Mouse (Mus musculus): ENCODE measurements around the gene Casp2. TPM values are rescaled to one million over a fixed set of nuclear protein-coding genes. Genes with fewer than 3 reads are reported as not detected.

Casp2 gene
- polyA plus RNA-seq, 1 experiment = 37.5 TPM

DNA sequence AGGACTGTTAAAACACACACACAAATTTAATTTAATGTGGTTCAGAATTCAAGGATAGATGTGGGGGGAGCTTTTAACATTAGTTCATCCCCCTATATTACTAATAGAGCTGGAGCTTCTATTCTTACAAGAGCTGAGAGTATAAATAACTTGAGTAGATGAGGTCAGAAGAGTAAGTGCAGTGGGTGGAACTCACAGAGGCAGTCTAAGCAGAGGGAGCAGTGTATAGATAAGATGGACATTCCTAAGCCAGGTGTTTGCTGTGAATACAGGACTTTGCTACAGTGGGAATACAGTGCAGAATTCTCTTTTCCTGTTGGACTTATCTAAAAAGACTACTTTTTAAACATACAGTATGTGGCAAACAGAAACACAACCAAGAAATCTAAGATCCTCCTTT lies 6.0 kb downstream of the Casp2 start:
- Histone ChIP-seq H3K27ac (ENCODE audit: insufficient read depth, low read depth, low read length) (no peak overlapping the region), H3K4me3 (ENCODE audit: insufficient read depth, low read length) (no peak overlapping the region), H3K4me1 (ENCODE audit: control insufficient read depth, insufficient read depth, low read length) (peaks cover 11% of the 10 kb centered on the region)
- TF ChIP-seq POLR2A (IDR thresholded peaks at IDR 0.05; ENCODE audit: borderline replicate concordance, low read depth, low read length) = no peak
- TF ChIP-seq CTCF (IDR thresholded peaks at IDR 0.05; ENCODE audit: low read depth, low read length) = no peak

DNA sequence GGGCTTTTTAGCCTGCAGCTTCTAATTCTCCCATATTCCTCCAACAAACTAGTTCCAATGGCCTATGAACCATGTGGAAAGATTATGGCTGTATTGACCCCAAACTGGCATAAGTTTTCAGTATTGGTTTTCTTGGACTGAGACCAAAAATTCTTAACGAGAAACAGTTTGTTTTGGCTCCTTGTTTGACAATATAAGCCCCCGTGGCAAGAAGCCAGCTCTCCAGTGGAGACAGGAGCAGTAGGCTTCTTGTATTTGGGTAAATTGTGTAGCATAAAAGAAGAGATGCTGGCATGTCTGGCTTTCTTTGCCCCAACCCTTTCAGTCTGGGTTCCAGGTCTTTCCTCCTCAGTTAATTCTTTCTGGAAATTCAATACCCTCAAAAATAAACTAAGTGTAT lies 11.4 kb downstream of the Casp2 start:
- Histone ChIP-seq H3K4me1 (ENCODE audit: control insufficient read depth, insufficient read depth, low read length) (no peaks in the 10 kb centered on the region), H3K27ac (ENCODE audit: insufficient read depth, low read depth, low read length) (no peak overlapping the region), H3K4me3 (ENCODE audit: insufficient read depth, low read length) (no peak overlapping the region)
- TF ChIP-seq CTCF (IDR thresholded peaks at IDR 0.05; ENCODE audit: low read depth, low read length) (no peak), POLR2A (IDR thresholded peaks at IDR 0.05; ENCODE audit: borderline replicate concordance, low read depth, low read length) (no peak)

DNA sequence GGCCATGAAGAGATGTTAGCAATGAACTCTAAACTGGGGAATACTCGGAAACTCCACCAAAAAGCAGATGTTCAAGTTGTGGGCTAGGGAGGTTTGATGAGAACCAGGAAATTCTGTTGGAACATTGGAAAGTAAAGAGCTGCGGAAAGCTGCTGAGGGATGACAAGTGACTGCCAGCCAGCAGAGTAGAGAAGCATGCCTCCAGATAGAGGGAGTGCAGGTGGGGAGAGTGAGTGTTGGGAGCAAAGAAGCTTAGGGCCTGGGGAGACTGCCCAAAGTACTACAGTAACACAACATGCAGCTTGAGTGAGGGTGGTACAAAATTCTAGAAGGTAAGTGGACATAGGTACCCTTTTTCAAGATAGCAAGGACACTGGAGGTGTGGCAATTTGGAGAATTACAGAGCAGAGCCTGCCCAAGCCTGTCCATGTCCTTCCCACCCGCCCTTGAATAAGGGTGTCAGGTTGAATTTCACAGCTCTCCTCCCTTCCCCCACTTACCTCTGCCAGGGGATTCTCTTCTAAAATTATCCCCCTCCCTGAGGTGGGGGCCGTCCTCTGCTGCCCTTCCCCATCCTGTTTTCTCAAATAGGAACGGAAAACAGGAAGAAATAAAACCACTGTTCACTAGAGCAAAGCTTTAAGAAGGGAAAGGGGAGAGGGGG lies 18.2 kb downstream of the Casp2 start:
- no peak overlapping the region for H3K4me3 ChIP-seq (ENCODE audit: insufficient read depth, low read length)
- TF ChIP-seq CTCF (IDR thresholded peaks at IDR 0.05; ENCODE audit: low read depth, low read length) = no peak
- no peak for TF ChIP-seq POLR2A (IDR thresholded peaks at IDR 0.05; ENCODE audit: borderline replicate concordance, low read depth, low read length)
- no peak overlapping the region for H3K27ac ChIP-seq (ENCODE audit: insufficient read depth, low read depth, low read length)
- peaks cover 8% of the 10 kb centered on the region for H3K4me1 ChIP-seq (ENCODE audit: control insufficient read depth, insufficient read depth, low read length)

DNA sequence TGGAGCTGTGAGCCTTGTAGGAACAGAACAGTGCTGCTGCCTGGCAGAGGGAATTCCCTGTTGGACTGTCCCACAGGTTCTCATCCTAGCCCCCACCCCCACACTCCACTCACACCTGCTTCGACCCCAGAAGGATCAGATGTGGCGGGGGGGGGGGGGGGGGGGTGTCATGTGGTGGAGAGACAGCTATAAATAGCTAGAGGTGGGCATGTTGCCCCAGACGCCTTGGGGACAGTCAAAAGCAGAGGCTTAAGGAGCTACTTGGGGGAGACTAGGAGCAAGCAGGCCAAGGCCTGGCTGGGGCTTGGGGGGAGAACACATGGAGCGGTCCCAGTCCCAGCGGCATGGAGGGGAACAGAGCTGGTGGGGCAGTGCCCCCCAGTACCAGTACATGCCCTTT lies 21.7 kb downstream of the Casp2 start, which contains the start of gene Clcn1:
Gene Clcn1 (plus strand): TSS at position 238 of the 400 bp plus-strand sequence.
- H3K4me3 ChIP-seq (ENCODE audit: insufficient read depth, low read length) = no peak within 1 kb of the TSS
- TF ChIP-seq CTCF (IDR thresholded peaks at IDR 0.05; ENCODE audit: low read depth, low read length) (no peak), POLR2A (IDR thresholded peaks at IDR 0.05; ENCODE audit: borderline replicate concordance, low read depth, low read length) (no peak)
- H3K4me1 ChIP-seq (ENCODE audit: control insufficient read depth, insufficient read depth, low read length) = peaks cover 8% of the 10 kb centered on the region
- H3K27ac ChIP-seq (ENCODE audit: insufficient read depth, low read depth, low read length) = no peak within 1 kb of the TSS

DNA sequence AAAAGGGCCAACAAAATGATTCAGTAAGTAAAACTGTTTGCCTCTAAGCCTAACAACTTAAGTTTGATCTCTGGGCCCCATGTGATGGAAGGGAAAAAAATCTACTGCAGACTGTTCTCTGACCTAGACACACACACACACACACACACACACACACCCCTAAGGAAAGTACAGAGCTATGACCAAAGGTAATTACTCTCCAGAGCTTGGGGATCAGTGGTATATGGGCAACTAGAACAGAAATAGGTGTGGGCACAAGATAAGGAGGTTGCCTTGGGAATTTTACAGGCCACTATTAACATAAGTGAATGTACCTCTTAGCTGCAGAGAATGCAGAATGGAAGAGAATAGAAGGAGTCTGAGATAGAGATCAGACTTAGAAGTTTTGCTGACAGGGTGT lies 22.8 kb downstream of the Casp2 start:
- peaks cover 8% of the 10 kb centered on the region for H3K4me1 ChIP-seq (ENCODE audit: control insufficient read depth, insufficient read depth, low read length)
- TF ChIP-seq CTCF (IDR thresholded peaks at IDR 0.05; ENCODE audit: low read depth, low read length) (no peak), POLR2A (IDR thresholded peaks at IDR 0.05; ENCODE audit: borderline replicate concordance, low read depth, low read length) (no peak)
- H3K27ac ChIP-seq (ENCODE audit: insufficient read depth, low read depth, low read length) = no peak overlapping the region
- H3K4me3 ChIP-seq (ENCODE audit: insufficient read depth, low read length) = no peak overlapping the region

DNA sequence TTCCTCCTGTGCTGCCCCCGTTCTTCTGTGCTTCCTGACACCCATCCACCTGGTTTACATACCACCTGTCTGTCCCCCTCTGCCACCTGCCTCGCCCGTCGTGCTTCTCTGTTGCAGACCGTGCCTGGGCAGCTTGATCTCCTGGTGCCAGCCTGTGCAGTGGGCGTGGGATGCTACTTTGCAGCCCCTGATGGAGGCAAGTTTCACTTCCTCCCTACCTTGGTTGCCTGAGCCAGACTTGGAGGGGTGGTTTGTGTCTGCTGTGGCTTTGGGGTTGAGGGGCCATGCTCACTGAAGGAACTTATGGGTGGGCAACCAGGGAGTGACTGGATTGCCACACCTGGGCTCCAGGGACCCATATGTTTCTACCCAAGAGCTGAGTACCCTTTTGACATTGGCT lies 28.5 kb downstream of the Casp2 start:
- Histone ChIP-seq H3K4me1 (ENCODE audit: control insufficient read depth, insufficient read depth, low read length) (peaks cover 23% of the 10 kb centered on the region), H3K27ac (ENCODE audit: insufficient read depth, low read depth, low read length) (no peak overlapping the region), H3K4me3 (ENCODE audit: insufficient read depth, low read length) (no peak overlapping the region)
- no peak for TF ChIP-seq POLR2A (IDR thresholded peaks at IDR 0.05; ENCODE audit: borderline replicate concordance, low read depth, low read length)
- TF ChIP-seq CTCF (IDR thresholded peaks at IDR 0.05; ENCODE audit: low read depth, low read length) = no peak

DNA sequence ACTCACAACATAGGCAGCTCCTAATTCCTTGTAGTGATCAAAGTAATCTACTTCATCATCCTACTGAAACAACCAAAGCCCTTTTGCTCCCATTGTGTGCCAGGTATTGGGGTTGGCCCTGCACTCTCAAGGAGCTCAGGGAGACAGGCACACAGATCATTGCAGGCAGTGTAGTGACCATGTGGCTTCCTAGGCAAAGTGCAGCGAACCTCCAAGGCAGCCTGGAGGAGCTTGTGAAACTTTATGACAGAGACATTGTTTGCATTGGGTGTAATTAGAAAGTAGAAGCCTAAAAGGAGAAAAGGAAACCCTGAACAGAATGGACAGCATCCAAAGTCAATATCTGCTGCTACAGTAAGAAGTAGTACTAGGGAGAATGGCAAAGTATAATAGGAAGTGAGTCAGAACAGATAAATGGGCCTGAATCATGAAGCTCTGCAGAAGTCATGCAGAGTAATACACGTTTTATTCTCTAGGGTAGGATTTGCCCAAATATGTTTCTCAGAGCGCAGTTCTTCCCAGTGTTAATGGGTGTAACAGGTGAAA lies 30.8 kb downstream of the Casp2 start:
- H3K27ac ChIP-seq (ENCODE audit: insufficient read depth, low read depth, low read length) = peak overlapping the region; percentile 6; the same call in 1 of the 2 replicates
- TF ChIP-seq CTCF (IDR thresholded peaks at IDR 0.05; ENCODE audit: low read depth, low read length) (no peak), POLR2A (IDR thresholded peaks at IDR 0.05; ENCODE audit: borderline replicate concordance, low read depth, low read length) (no peak)

DNA sequence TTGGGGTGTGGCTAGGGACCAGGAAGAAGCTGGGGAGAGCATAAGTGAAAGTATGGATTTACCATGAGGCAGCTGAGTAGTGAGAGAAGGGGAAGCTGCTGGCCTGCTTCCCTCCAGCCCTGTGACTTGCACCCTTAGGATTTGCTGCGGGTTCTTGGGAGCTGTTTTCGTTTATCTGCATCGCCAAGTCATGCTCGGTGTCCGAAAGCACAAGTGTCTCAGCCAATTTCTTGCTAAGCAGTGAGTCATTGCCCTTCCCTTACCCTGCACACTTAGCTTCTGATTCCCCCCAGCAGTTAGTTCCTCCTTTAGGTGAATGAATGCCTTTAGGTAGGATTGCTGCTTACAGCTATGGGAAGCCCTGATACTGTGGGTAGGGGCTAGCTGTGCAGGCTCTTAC lies 34.6 kb downstream of the Casp2 start:
- peaks cover 36% of the 10 kb centered on the region for H3K4me1 ChIP-seq (ENCODE audit: control insufficient read depth, insufficient read depth, low read length)
- TF ChIP-seq POLR2A (IDR thresholded peaks at IDR 0.05; ENCODE audit: borderline replicate concordance, low read depth, low read length) (no peak), CTCF (IDR thresholded peaks at IDR 0.05; ENCODE audit: low read depth, low read length) (no peak)
- H3K27ac ChIP-seq (ENCODE audit: insufficient read depth, low read depth, low read length) = peak overlapping the region; percentile 72
- peak overlapping the region; percentile 45 for H3K4me3 ChIP-seq (ENCODE audit: insufficient read depth, low read length)

More for the DNA sequence above, 30.8 kb downstream of the Casp2 start:
- Histone ChIP-seq H3K4me1 (ENCODE audit: control insufficient read depth, insufficient read depth, low read length) (peaks cover 37% of the 10 kb centered on the region), H3K4me3 (ENCODE audit: insufficient read depth, low read length) (no peak overlapping the region)

DNA sequence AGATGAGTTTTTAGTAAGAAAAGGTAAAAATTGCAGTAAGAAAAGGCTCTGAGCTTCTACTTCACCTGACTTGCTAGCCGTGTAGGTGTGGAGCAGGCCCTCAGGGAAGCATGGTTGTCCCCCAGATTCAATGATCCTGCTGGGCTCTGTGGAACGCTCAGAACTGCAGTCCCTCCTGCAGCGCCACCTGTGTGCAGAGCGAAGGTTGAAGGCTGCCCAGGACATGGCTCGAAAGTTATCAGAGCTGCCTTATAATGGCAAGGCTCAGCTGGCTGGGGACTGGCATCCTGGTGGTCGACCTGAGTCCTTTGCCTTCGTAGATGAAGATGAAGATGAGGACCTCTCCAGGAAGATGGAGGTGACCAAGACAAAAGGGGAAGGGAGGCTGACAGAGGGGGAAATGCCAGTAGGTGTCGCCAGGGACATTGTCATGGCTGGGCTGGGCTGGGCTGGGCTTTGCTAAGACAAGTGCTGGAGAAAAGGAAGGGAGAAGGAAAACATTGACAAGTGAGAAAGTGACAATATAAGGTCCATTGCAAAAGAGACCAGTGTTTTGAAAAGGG lies 45.1 kb downstream of the Casp2 start:
- Histone ChIP-seq H3K4me1 (ENCODE audit: control insufficient read depth, insufficient read depth, low read length) (peaks cover 9% of the 10 kb centered on the region), H3K4me3 (ENCODE audit: insufficient read depth, low read length) (no peak overlapping the region), H3K27ac (ENCODE audit: insufficient read depth, low read depth, low read length) (no peak overlapping the region)
- TF ChIP-seq POLR2A (IDR thresholded peaks at IDR 0.05; ENCODE audit: borderline replicate concordance, low read depth, low read length) (no peak), CTCF (IDR thresholded peaks at IDR 0.05; ENCODE audit: low read depth, low read length) (no peak)

DNA sequence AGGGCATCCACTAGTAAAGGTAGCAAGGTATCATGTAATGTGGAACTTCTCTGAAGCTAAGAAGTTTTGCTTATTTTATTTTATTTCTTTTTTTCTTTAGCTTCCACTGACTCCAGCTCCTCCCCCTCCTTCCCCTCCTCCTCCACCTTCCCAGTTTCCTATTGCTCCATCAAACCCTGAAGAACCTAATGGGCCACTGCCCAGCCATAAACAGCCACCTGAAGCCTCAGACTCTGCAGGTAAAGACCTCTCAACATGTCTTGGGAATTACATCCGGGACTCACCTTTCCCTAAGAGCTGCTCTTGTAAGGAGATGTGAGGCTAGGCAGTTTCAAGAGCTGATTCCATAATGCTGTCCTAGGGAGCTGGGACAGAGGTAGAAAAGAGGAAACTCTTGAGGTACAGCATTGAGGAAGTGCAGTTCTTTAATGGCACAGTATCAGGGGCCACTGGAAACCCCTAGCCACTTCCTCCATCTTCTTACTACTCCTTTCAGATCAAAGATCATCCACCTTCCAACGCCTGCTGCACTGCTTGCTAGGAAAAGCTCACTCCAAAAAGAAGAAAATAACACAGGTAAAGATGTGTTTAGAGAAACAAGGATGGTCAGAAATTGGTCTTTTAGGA lies 45.8 kb downstream of the Casp2 start:
- H3K4me3 ChIP-seq (ENCODE audit: insufficient read depth, low read length) = no peak overlapping the region
- no peak for TF ChIP-seq POLR2A (IDR thresholded peaks at IDR 0.05; ENCODE audit: borderline replicate concordance, low read depth, low read length)
- TF ChIP-seq CTCF (IDR thresholded peaks at IDR 0.05; ENCODE audit: low read depth, low read length) = no peak
- peaks cover 9% of the 10 kb centered on the region for H3K4me1 ChIP-seq (ENCODE audit: control insufficient read depth, insufficient read depth, low read length)
- H3K27ac ChIP-seq (ENCODE audit: insufficient read depth, low read depth, low read length) = no peak overlapping the region

All from bone marrow macrophage, adult 2 months (primary cell).